Mouse (Mus musculus): ENCODE measurements around the gene Acad10. TPM values are rescaled to one million over a fixed set of nuclear protein-coding genes. Genes with fewer than 3 reads are reported as not detected.

The Acad10 gene
- total RNA-seq, 2 experiments from 2014 or later, result 4.2 to 4.3 TPM

DNA sequence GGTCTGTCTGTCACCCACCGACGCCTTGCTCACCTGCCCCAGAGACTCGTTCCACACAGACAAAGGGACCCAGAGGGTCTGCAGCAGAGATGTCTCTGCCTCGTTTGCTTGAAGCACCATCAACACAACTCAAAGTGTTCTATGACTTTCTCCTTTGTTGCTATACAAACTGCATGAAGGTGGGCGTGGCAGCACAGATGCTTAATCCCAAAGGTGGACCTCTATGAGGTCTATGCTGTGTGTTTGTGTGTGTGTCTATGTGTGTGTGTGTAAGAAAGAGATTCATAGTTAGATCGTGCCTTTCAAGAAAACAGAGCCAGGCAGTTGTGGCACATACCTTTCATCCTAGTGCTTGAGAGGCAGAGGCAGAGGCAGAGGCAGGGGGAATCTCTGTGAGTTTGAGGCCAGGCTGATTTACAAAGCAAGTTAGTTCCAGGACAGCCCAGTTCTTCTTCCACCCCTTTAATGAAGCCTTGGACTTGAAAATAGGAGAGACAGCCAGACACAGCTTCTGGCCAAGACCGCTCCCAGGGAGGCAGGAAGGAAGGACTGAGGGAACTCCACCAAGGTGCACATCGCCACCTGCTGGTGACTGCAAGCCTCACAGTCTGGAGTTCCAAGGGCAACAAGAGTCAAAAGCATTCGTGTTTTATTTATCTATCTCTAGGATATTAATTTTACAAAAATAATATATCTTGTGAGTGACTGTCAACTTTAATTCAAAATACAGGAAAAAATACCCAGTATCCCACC, 58.6 kb downstream of the Acad10 start:
- Histone ChIP-seq H3K27ac (no peak overlapping the region), H3K4me3 (no peak overlapping the region)
- TF ChIP-seq CTCF (conservative IDR thresholded peaks at IDR 0.05), result peak; percentile 95
- DNase-seq (ENCODE audit: low spot score in 2 of 2), result peak; percentile 86 to 92

DNA sequence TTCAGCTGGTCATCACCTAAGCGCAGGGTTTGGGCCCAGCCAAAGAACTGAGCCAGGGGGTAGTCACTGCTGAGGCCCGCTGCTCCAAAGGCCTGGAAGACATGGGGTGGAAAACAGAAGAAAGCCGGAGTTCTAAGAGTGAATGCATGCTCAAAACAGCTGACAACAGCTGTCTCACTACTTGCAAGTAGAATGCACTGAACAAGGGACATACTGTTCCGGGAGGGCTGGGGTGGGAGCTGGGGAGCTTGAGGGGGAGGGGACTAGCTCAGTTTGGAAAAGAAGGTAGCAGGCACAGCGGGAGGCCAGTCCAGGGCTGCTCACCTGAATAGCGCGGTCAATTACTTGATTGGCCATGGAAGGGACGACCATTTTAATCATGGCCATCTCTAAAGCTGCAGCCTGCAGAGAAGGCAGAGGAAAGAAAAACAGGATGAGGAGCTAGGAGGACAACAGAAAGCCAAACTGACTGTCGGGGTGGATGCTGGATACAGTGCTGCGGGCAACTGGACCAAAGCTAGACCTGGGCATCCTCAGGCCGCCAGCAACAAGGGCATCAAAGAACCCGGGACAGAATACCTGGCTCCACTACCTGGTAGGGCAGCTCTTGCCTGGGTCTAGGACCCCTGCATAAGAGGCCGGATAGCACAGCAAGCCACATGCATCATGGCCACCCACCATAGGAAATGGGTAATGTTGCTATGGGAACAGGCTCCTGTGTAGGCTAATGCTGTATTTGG, 61.3 kb downstream of the Acad10 start:
- Histone ChIP-seq H3K27ac (no peak overlapping the region), H3K4me3 (no peak overlapping the region)
- no peak for TF ChIP-seq CTCF (conservative IDR thresholded peaks at IDR 0.05)
- DNase-seq (ENCODE audit: low spot score in 2 of 2), result no peak

DNA sequence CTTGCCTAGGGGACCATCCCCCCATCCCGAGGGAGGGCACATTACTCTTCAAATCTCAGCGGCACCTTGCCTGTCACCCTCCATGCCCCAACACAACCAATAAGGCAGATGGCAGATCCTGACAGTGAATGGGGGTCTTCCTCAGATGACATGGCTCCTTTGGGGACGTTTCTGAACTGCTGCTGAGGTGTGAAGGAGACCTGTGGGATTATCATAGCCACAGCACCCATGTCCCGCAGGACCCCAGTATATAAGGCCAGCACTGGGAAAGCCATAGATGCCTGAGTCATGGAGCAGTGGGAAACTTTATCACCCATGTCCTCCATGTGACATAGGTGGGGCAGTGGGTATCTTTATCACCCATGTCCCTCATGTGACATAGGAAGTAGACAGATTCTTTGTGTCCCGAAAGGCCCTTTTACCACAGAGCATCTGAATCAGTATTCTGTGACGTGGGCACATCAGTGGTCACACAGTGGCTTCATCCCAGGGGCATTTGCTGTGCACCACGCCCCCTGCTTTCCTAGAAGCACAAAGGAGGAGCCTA, 62.2 kb downstream of the Acad10 start:
- DNase-seq (ENCODE audit: low spot score in 2 of 2), result no peak
- Histone ChIP-seq H3K27ac (no peak overlapping the region), H3K4me3 (no peak overlapping the region)
- TF ChIP-seq CTCF (conservative IDR thresholded peaks at IDR 0.05), result no peak

DNA sequence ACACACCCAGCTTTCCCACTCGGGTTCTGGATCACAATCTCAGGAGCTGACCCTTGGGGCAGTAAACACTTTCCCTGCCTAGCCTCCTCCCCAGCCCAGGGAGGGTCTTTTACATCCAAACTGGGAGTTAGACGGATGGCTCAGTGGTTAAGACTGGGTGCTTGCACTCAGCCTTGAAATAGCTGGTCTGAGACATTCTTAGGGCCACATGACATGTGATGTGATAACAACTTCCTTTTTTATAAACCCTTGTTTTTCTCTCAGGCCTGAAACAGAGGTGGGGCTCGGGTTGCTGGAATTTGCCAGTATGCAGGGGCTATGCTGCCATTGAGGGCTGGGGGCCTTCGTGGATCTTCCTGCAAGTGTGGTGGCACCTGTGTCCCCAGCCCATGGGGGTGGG, 63.0 kb downstream of the Acad10 start:
- H3K27ac ChIP-seq, result no peak overlapping the region
- no peak for DNase-seq (ENCODE audit: low spot score in 2 of 2)
- H3K4me3 ChIP-seq, result no peak overlapping the region
- no peak for TF ChIP-seq CTCF (conservative IDR thresholded peaks at IDR 0.05)

DNA sequence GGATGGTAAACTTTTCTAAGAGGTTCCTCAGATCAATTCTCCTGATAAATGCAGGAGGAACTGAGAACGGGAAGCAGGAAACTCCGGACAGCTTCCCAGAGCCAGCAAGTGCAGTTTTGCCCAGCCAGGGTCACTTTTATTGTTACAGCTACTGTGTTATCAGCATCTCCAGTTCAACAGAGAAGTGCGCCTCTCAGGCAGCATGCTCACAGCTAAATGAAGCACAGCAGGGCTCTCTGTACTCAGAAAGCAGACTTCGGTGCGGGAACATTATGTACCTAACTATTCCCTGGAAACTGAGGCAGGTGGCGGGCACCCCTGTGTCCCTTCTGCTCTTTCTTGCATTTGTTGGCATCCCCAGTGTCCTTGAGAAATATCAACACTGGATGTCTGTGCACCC, 64.1 kb downstream of the Acad10 start:
- no peak for DNase-seq (ENCODE audit: low spot score in 2 of 2)
- no peak overlapping the region for H3K4me3 ChIP-seq
- no peak for TF ChIP-seq CTCF (conservative IDR thresholded peaks at IDR 0.05)
- no peak overlapping the region for H3K27ac ChIP-seq

DNA sequence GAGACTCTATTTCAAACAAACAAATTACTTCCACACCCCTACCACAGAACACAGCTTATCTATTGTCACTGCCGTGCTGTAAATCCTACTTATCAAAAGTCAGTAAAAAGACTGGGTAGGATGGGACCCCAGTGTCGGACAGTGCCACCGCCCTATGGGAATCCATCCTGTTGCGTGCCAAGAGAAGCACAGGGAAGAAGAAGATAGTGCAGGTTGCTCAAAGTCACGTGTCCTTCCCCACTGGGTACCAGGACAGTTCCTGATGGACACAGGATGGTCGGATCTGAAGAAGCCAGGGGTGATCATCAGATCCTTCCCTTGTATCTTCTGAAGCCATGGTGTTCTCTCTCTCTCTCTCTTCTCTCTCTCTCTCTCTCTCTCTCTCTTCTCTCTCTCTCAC, 64.6 kb downstream of the Acad10 start:
- no peak for TF ChIP-seq CTCF (conservative IDR thresholded peaks at IDR 0.05)
- DNase-seq (ENCODE audit: low spot score in 2 of 2), result no peak
- Histone ChIP-seq H3K4me3 (no peak overlapping the region), H3K27ac (no peak overlapping the region)

DNA sequence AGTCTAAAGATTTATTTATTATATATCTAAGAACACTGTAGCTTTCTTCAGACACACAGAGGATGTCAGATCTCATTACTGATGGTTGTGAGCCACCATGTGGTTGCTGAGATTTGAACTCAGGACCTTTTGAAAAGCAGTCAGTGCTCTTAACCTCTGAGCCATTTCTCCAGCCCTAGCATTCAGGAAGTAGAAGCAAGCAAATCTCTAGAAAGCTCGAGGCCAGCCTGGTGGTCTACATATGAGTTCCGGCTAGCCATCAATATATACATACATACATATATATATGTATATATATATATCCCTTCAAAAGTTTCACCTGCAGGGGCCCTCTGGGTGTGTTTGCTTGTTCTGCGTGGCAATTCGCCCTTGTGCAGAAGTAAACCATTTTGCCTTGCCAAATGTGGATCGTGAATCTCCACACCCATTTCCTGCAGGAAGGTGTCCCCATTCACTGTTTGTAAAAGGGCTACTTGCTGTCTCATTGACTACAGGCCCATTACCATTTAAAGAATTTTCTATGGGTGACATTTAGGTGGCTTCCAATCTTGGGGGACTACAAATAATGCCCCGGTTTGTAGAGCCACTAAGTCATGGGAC, 65.5 kb downstream of the Acad10 start:
- no peak for DNase-seq (ENCODE audit: low spot score in 2 of 2)
- H3K27ac ChIP-seq, result no peak overlapping the region
- no peak for TF ChIP-seq CTCF (conservative IDR thresholded peaks at IDR 0.05)
- H3K4me3 ChIP-seq, result no peak overlapping the region

DNA sequence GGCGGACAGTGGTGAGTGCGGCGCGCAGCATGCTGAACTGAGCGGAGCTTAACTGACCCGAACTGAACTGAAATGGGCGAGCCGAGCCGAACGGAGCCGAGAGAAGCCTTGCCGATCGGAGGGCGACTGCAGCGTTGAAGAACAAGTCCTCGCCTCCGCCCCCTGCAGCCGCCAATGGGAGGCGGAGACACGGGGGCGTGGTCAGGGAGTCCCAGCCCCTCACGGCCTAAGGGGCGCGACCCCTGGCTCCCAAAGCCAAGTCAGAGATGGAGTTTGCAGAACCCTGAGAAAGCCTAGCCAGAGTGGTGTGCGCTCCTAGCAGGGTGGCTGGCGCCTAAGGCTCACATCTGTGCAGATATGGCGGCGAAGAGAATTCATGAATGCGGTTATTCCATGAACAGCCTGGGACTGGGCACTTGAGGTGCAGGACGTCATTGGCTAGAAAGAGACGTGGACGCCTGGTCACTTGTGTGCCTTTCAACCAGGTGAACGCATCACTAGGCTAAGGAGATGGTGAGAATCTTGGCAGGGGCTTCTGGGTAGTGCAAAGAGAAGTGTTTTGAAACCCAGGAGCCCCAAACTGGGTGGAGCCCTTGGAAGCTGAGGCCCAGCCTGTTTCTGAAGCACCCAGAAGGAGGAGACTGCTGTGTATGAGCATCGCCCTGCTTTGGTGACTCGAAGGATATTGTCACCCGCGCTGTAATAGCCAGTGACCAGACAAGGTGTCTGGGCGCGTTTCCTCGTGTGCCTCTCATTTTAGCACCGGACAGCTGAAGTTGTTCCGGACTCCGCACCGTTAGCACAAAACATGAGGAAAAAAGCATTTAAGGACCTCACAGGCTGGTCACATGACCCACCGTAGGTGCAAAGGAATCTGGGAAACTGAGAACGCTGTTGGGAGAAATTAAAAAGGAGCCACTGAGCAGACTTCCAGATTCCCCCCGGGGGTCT, 66.6 kb downstream of the Acad10 start, which contains the start of gene Aldh2:
TSS of gene Aldh2 (minus strand) at position 374 of the 951 bp plus-strand sequence.
- peak; percentile 46 for TF ChIP-seq CTCF (conservative IDR thresholded peaks at IDR 0.05)
- H3K27ac ChIP-seq, result peak within 1 kb of the TSS; percentile 94
- peak; percentile 75 to 79 for DNase-seq (ENCODE audit: low spot score in 2 of 2)
- H3K4me3 ChIP-seq, result peak within 1 kb of the TSS; percentile 76

DNA sequence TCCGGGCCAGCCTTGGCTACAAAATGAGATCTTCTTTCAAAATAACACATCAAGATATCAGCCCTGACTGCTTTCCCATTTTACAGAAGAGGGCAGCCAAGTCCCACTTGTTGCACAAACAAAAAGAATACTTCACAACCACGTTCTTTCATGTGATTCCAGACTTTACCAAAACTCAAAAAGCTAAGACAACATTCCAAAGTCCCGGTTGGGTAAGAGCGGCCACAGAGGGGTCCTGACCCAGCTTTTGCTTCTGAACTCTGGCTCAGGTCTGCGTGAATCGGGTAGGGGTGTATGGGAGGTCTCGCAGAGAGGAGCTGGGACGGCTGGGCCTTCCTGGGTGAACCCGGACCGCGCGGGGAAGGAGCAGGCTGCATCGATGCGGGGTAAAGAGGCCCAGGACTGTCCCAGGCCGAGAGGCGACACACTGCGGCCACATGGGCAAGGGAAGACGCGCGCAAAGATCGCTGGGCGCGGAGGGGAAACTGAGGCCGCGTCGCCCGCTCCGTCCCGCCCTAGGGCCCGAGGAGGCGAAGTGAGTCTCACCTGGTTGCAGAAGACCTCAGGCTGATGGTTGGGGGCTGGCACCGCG, 67.4 kb downstream of the Acad10 start:
- no peak for DNase-seq (ENCODE audit: low spot score in 2 of 2)
- Histone ChIP-seq H3K27ac (peak overlapping the region; percentile 94), H3K4me3 (peak overlapping the region; percentile 76)
- TF ChIP-seq CTCF (conservative IDR thresholded peaks at IDR 0.05), result no peak

DNA sequence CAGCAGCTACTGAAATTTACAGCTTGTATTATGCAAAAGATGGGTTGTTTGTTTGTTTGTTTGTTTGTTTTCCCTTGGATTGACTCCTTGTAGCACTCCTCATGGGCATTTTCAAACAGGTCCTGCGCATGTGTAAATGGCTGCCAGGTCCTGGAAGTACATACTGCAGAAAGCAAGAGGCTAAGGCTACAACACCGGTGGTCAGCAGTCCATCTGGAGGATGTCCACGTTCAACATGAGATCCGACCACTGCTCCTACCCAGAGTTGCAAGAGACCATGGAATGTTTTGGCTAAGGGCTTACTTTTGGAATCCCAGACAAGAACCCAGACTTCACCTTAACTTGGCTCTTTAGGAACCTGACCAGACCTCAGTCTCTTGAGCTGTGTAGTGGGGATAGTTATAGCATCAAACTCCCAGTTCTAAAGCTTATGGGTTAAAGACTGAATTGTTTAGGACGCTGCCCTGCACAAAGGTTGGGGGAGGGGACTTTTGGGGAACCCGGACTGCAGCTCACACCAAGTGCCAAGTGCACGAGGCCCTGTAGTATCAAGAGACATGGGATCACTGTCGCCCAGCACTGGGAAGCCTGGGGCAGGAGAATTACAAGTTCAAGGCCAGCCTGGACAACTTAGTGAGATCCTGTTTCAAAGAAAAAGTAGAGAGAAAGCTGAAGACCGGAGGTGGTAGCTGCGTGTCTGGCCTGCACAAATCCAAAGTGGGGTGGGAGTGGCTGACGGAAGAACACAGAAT, 68.1 kb downstream of the Acad10 start:
- H3K4me3 ChIP-seq, result peak overlapping the region; percentile 76
- DNase-seq (ENCODE audit: low spot score in 2 of 2), result no peak
- no peak for TF ChIP-seq CTCF (conservative IDR thresholded peaks at IDR 0.05)
- H3K27ac ChIP-seq, result peak overlapping the region; percentile 94; the same call in 1 of the 2 replicates

DNA sequence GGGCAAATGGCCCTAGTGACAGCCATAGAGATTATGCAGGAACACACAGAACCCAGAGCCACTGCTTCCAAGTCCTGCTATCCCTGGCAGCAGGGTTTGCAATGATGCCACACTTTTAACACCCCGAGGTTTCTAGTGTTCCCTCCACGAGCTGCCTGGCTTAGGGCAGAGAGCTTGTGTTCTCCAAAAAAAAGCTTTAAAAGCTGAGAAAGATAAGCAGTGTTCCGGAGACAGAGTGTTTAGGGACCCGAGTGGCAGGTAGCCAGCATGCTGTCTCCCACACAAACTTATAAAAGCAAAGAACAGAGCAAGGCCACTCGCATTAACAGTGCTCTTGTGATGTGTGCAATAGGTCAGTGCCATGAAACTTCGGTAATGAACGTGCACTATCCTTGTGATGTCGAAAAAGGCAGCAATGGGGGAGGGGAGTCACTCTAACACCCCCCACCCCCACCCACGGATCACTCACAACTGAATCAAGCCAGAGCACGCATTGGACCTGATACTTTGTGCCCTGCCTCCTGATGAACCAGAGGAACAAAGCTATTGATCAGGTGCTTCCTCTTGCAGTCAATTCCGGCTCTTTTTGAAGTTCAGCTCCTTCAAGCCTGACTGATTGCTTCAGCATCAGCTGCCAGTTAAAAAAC, 68.8 kb downstream of the Acad10 start:
- no peak for DNase-seq (ENCODE audit: low spot score in 2 of 2)
- Histone ChIP-seq H3K4me3 (peak overlapping the region; percentile 76), H3K27ac (peak overlapping the region; percentile 94)
- no peak for TF ChIP-seq CTCF (conservative IDR thresholded peaks at IDR 0.05)
